Mouse (Mus musculus) stomach, embryonic 14.5 days (tissue): Measurements from ENCODE around the gene Gbf1. TPM values are rescaled to one million over a fixed set of nuclear protein-coding genes. Genes with fewer than 3 reads are reported as not detected.

ENCODE experiments used
- ATAC-seq: fragments of 200-750 bp; cut with Nextera tagmentation; 2 replicates; pipeline ENCODE4 v1.8.0; 2017; ENCODE audit warnings: low read depth, moderate TSS enrichment; ENCODE audit not compliant: insufficient number of reproducible peaks, insufficient read depth, low FRiP score
- H3K27ac ChIP-seq: fragments of 300-500 bp; sonication (generic); 2 replicates; pipeline ENCODE4 v1.5.1; 2014; ENCODE audit warnings: mild to moderate bottlenecking, low read length, moderate library complexity, mixed read lengths
- H3K27me3 ChIP-seq: fragments of 300-500 bp; sonication (generic); 2 replicates; pipeline ENCODE4 v1.6.1; 2014; ENCODE audit warnings: low read length, control low read depth, mixed read lengths; ENCODE audit not compliant: control insufficient read depth, insufficient read depth
- H3K36me3 ChIP-seq: fragments of 300-500 bp; sonication (generic); 2 replicates; pipeline ENCODE4 v1.6.1; 2014; ENCODE audit warnings: mild to moderate bottlenecking, control low read depth, low read length, moderate library complexity, mixed read lengths; ENCODE audit not compliant: control insufficient read depth, insufficient read depth
- H3K4me1 ChIP-seq: fragments of 300-500 bp; sonication (generic); 2 replicates; pipeline ENCODE4 v1.6.1; 2014; ENCODE audit warnings: low read length, control low read depth, mixed read lengths; ENCODE audit not compliant: control insufficient read depth, insufficient read depth
- H3K4me2 ChIP-seq: fragments of 300-500 bp; sonication (generic); replicated peaks from 2 replicates; pipeline ENCODE4 v1.6.1; 2014; ENCODE audit warnings: low read depth, low read length, control low read depth
- H3K4me3 ChIP-seq: fragments of 300-500 bp; sonication (generic); 2 replicates; pipeline ENCODE4 v1.5.1; 2014; ENCODE audit warnings: low read depth, low read length, control low read depth
- H3K9ac ChIP-seq: fragments of 300-500 bp; sonication (generic); replicated peaks from 2 replicates; pipeline ENCODE4 v1.6.1; 2014; ENCODE audit warnings: low read depth, mild to moderate bottlenecking, control low read depth, low read length, moderate library complexity, mixed read lengths
- H3K9me3 ChIP-seq: fragments of 300-500 bp; sonication (generic); 2 replicates; pipeline ENCODE4 v1.6.1; 2016; ENCODE audit warnings: low read depth, low read length, control low read depth; ENCODE audit not compliant: control insufficient read depth
- WGBS: fragments of 180-500 bp; shearing (Covaris S2); extraction: QIAGEN DNeasy Blood & Tissue Kit; methylation state at CpG from one replicate; pipeline ENCODE4 v1.1.7; 2014; 5-methylcytosine and 5-hydroxymethylcytosine counted together
- polyA plus RNA-seq: library from polyadenylated mRNA; unstranded; fragments of >200 nt; fragmentation: Nextera tagmentation; extraction: Ambion mirVana; gene quantifications from 2 replicates; pipeline ENCODE4 v1.2.1, GENCODE M21; 2014

The Gbf1 gene
- polyA plus RNA-seq, 1 experiment from 2014 or later = 63.7 TPM

- 17% methylated on average over 3 of the region's 3 CpGs for WGBS
- ATAC-seq = no peak
- H3K27ac ChIP-seq = no peak overlapping the region
- peaks cover 6% of the 10 kb centered on the region; the same call in 1 of the 2 replicates for H3K4me1 ChIP-seq
- no peaks in the 10 kb centered on the region for H3K9me3 ChIP-seq
- H3K4me2 ChIP-seq = no peak overlapping the region
- no peak overlapping the region for H3K4me3 ChIP-seq
- H3K36me3 ChIP-seq = no peaks in the 10 kb centered on the region
- no peak overlapping the region for H3K9ac ChIP-seq
- no peaks in the 10 kb centered on the region for H3K27me3 ChIP-seq
Measured at GRCm38 (mm10) chr19:46186611-46187010, 34.3 kb downstream of the Gbf1 start.

- Histone ChIP-seq H3K4me1 (peaks cover 6% of the 10 kb centered on the region; the same call in 1 of the 2 replicates), H3K4me2 (no peak overlapping the region), H3K27ac (no peak overlapping the region), H3K27me3 (no peaks in the 10 kb centered on the region), H3K36me3 (no peaks in the 10 kb centered on the region), H3K9me3 (no peaks in the 10 kb centered on the region), H3K4me3 (no peak overlapping the region), H3K9ac (no peak overlapping the region)
- WGBS = 47% methylated on average over 2 of the region's 2 CpGs
- no peak for ATAC-seq
Measured at GRCm38 (mm10) chr19:46187203-46187602, 34.9 kb downstream of the Gbf1 start.

GRCm38 (mm10) chr19:46198293-46198692 is 46.0 kb downstream of the Gbf1 start:
- Histone ChIP-seq H3K27ac (no peak overlapping the region), H3K27me3 (no peaks in the 10 kb centered on the region), H3K4me2 (no peak overlapping the region), H3K36me3 (no peaks in the 10 kb centered on the region; the same call in 1 of the 2 replicates), H3K9me3 (no peaks in the 10 kb centered on the region), H3K4me3 (no peak overlapping the region), H3K9ac (no peak overlapping the region), H3K4me1 (no peaks in the 10 kb centered on the region)
- WGBS = 90% methylated on average over 3 of the region's 3 CpGs
- ATAC-seq = no peak

- no peaks in the 10 kb centered on the region for H3K27me3 ChIP-seq
- WGBS = 86% methylated on average over 5 of the region's 5 CpGs
- H3K9ac ChIP-seq = no peak overlapping the region
- no peaks in the 10 kb centered on the region; the same call in 1 of the 2 replicates for H3K36me3 ChIP-seq
- no peaks in the 10 kb centered on the region for H3K4me1 ChIP-seq
- no peak for ATAC-seq
- H3K4me2 ChIP-seq = no peak overlapping the region
- no peak overlapping the region for H3K4me3 ChIP-seq
- H3K9me3 ChIP-seq = no peaks in the 10 kb centered on the region
- H3K27ac ChIP-seq = no peak overlapping the region
Measured at GRCm38 (mm10) chr19:46198891-46199290, 46.6 kb downstream of the Gbf1 start.

- no peak for ATAC-seq
- Histone ChIP-seq H3K27ac (no peak overlapping the region), H3K9ac (no peak overlapping the region), H3K9me3 (no peaks in the 10 kb centered on the region), H3K4me3 (no peak overlapping the region), H3K4me2 (no peak overlapping the region), H3K4me1 (no peaks in the 10 kb centered on the region), H3K36me3 (no peaks in the 10 kb centered on the region), H3K27me3 (no peaks in the 10 kb centered on the region)
- WGBS = 93% methylated on average over 6 of the region's 6 CpGs
Measured at GRCm38 (mm10) chr19:46204166-46204565, 51.9 kb downstream of the Gbf1 start.

- H3K4me1 ChIP-seq = no peaks in the 10 kb centered on the region
- H3K9ac ChIP-seq = no peak overlapping the region
- H3K27me3 ChIP-seq = no peaks in the 10 kb centered on the region
- no peaks in the 10 kb centered on the region for H3K36me3 ChIP-seq
- no peak for ATAC-seq
- H3K4me3 ChIP-seq = no peak overlapping the region
- no peak overlapping the region for H3K4me2 ChIP-seq
- H3K9me3 ChIP-seq = no peaks in the 10 kb centered on the region
- WGBS = 89% methylated on average over 6 of the region's 6 CpGs
- no peak overlapping the region for H3K27ac ChIP-seq
Measured at GRCm38 (mm10) chr19:46205680-46206079, 53.4 kb downstream of the Gbf1 start.

- H3K36me3 ChIP-seq = no peaks in the 10 kb centered on the region
- no peak overlapping the region for H3K4me3 ChIP-seq
- H3K9me3 ChIP-seq = no peaks in the 10 kb centered on the region
- H3K27me3 ChIP-seq = no peaks in the 10 kb centered on the region
- H3K9ac ChIP-seq = no peak overlapping the region
- no peak for ATAC-seq
- no peak overlapping the region for H3K27ac ChIP-seq
- H3K4me2 ChIP-seq = no peak overlapping the region
- H3K4me1 ChIP-seq = peaks cover 10% of the 10 kb centered on the region; the same call in 1 of the 2 replicates
Measured at GRCm38 (mm10) chr19:46210951-46211350, 58.6 kb downstream of the Gbf1 start.

- Histone ChIP-seq H3K9me3 (no peaks in the 10 kb centered on the region), H3K4me1 (peaks cover 10% of the 10 kb centered on the region; the same call in 1 of the 2 replicates), H3K27me3 (no peaks in the 10 kb centered on the region), H3K27ac (no peak overlapping the region), H3K4me2 (no peak overlapping the region), H3K36me3 (no peaks in the 10 kb centered on the region), H3K9ac (no peak overlapping the region), H3K4me3 (no peak overlapping the region)
- no peak for ATAC-seq
- 68% methylated on average over 5 of the region's 5 CpGs for WGBS
Measured at GRCm38 (mm10) chr19:46214541-46214940, 62.2 kb downstream of the Gbf1 start.

- H3K9me3 ChIP-seq = no peaks in the 10 kb centered on the region
- no peak for ATAC-seq
- H3K9ac ChIP-seq = no peak overlapping the region
- H3K4me2 ChIP-seq = no peak overlapping the region
- no peak overlapping the region for H3K4me3 ChIP-seq
- peaks cover 10% of the 10 kb centered on the region; the same call in 1 of the 2 replicates for H3K4me1 ChIP-seq
- H3K27ac ChIP-seq = no peak overlapping the region
- H3K27me3 ChIP-seq = no peaks in the 10 kb centered on the region
- H3K36me3 ChIP-seq = no peaks in the 10 kb centered on the region
- 30% methylated on average over 3 of the region's 3 CpGs for WGBS
Measured at GRCm38 (mm10) chr19:46215401-46215800, 63.1 kb downstream of the Gbf1 start.
